Mouse (Mus musculus): ENCODE data around the gene Itpa.

Itpa gene

GRCm38 (mm10) chr2:130634739-130635411 lies 32.5 kb upstream of the Itpa start:
- Histone ChIP-seq H3K9me3 (ENCODE audit: low read length) (no peaks in the 10 kb centered on the region), H3K4me3 (replicated peaks; ENCODE audit: low read length) (peak overlapping the region; percentile 75), H3K36me3 (ENCODE audit: insufficient read depth, low read length) (no peaks in the 10 kb centered on the region), H3K4me1 (replicated peaks; ENCODE audit: low read depth, low read length) (peaks cover 95% of the 10 kb centered on the region), H3K27me3 (ENCODE audit: insufficient read depth, low read length) (peaks cover 55% of the 10 kb centered on the region)
- TF ChIP-seq POU5F1 (IDR thresholded peaks at IDR 0.05; ENCODE audit: borderline replicate concordance, low read length): no peak
- TF ChIP-seq CTCF (conservative IDR thresholded peaks at IDR 0.05; ENCODE audit: low read length): no peak
- TF ChIP-seq NANOG (IDR thresholded peaks at IDR 0.05; ENCODE audit: borderline replicate concordance, low read length): no peak

DNA sequence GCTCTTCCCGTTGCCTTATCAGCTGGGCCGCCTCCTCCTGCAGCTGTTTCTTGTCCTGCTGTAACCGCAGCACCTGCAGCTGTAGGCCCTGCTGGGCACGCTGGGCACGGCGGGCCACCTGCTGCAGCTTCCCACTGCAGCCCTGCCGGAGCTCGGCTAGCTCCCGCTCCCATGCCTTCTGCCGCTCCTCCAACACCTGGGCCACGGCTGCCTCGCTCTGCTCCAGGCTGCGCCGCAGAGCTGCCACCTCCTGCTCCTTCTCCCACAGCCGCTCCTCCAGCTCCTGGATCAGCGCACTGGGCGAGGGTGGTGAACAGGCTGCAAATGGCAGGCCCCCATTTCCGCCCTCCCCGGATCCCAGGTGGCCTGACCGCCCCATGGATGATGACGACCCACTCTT lies 31.6 kb upstream of the Itpa start:
- H3K4me1 ChIP-seq (replicated peaks; ENCODE audit: low read depth, low read length): peaks cover 93% of the 10 kb centered on the region
- peak overlapping the region; percentile 75 for H3K4me3 ChIP-seq (replicated peaks; ENCODE audit: low read length)
- peaks cover 62% of the 10 kb centered on the region for H3K27me3 ChIP-seq (ENCODE audit: insufficient read depth, low read length)
- TF ChIP-seq POU5F1 (IDR thresholded peaks at IDR 0.05; ENCODE audit: borderline replicate concordance, low read length): no peak
- TF ChIP-seq NANOG (IDR thresholded peaks at IDR 0.05; ENCODE audit: borderline replicate concordance, low read length): no peak
- no peak for TF ChIP-seq CTCF (conservative IDR thresholded peaks at IDR 0.05; ENCODE audit: low read length)
- H3K9me3 ChIP-seq (ENCODE audit: low read length): no peaks in the 10 kb centered on the region
- H3K36me3 ChIP-seq (ENCODE audit: insufficient read depth, low read length): no peaks in the 10 kb centered on the region

GRCm38 (mm10) chr2:130638101-130638611 lies 29.3 kb upstream of the Itpa start:
- H3K4me3 ChIP-seq (replicated peaks; ENCODE audit: low read length): peak overlapping the region; percentile 75
- no peaks in the 10 kb centered on the region for H3K36me3 ChIP-seq (ENCODE audit: insufficient read depth, low read length)
- peaks cover 81% of the 10 kb centered on the region for H3K4me1 ChIP-seq (replicated peaks; ENCODE audit: low read depth, low read length)
- no peaks in the 10 kb centered on the region for H3K9me3 ChIP-seq (ENCODE audit: low read length)
- H3K27me3 ChIP-seq (ENCODE audit: insufficient read depth, low read length): peaks cover 71% of the 10 kb centered on the region
- TF ChIP-seq POU5F1 (IDR thresholded peaks at IDR 0.05; ENCODE audit: borderline replicate concordance, low read length): no peak
- TF ChIP-seq NANOG (IDR thresholded peaks at IDR 0.05; ENCODE audit: borderline replicate concordance, low read length): no peak
- TF ChIP-seq CTCF (conservative IDR thresholded peaks at IDR 0.05; ENCODE audit: low read length): no peak

DNA sequence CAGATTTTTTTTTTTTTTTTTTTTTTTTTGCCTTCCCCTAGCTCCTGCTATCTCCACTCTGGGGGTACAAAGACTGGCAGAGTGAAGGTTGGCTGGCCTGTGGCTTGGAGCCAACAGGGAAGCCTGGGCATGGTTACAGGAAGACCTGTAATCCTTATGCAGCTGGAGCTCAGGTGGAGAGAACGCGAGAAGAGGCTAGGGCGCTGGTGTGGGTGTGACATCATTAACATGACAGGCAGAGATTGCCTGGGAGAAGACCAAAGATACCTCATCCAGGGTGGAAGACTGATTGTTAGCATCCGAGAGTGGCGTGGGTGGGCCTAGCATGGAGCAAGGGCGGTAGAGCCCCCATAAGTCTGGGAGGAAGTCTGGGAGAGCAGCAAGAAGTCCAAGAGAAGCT lies 28.1 kb upstream of the Itpa start:
- no peak for TF ChIP-seq POU5F1 (IDR thresholded peaks at IDR 0.05; ENCODE audit: borderline replicate concordance, low read length)
- TF ChIP-seq NANOG (IDR thresholded peaks at IDR 0.05; ENCODE audit: borderline replicate concordance, low read length): no peak
- no peak for TF ChIP-seq CTCF (conservative IDR thresholded peaks at IDR 0.05; ENCODE audit: low read length)
- Histone ChIP-seq H3K4me3 (replicated peaks; ENCODE audit: low read length) (0 out of 2 replicates have a peak overlapping the region, but pooled peaks have one; percentile 32), H3K36me3 (ENCODE audit: insufficient read depth, low read length) (no peaks in the 10 kb centered on the region), H3K9me3 (ENCODE audit: low read length) (no peaks in the 10 kb centered on the region), H3K4me1 (replicated peaks; ENCODE audit: low read depth, low read length) (peaks cover 74% of the 10 kb centered on the region), H3K27me3 (ENCODE audit: insufficient read depth, low read length) (peaks cover 63% of the 10 kb centered on the region)

GRCm38 (mm10) chr2:130641351-130642025 lies 25.9 kb upstream of the Itpa start:
- Histone ChIP-seq H3K4me3 (replicated peaks; ENCODE audit: low read length) (no peak overlapping the region), H3K27me3 (ENCODE audit: insufficient read depth, low read length) (peaks cover 41% of the 10 kb centered on the region), H3K36me3 (ENCODE audit: insufficient read depth, low read length) (no peaks in the 10 kb centered on the region), H3K4me1 (replicated peaks; ENCODE audit: low read depth, low read length) (peaks cover 51% of the 10 kb centered on the region), H3K9me3 (ENCODE audit: low read length) (no peaks in the 10 kb centered on the region)
- TF ChIP-seq POU5F1 (IDR thresholded peaks at IDR 0.05; ENCODE audit: borderline replicate concordance, low read length) (no peak), NANOG (IDR thresholded peaks at IDR 0.05; ENCODE audit: borderline replicate concordance, low read length) (no peak), CTCF (conservative IDR thresholded peaks at IDR 0.05; ENCODE audit: low read length) (no peak)

GRCm38 (mm10) chr2:130642197-130642660 lies 25.2 kb upstream of the Itpa start:
- TF ChIP-seq POU5F1 (IDR thresholded peaks at IDR 0.05; ENCODE audit: borderline replicate concordance, low read length): no peak
- no peak for TF ChIP-seq NANOG (IDR thresholded peaks at IDR 0.05; ENCODE audit: borderline replicate concordance, low read length)
- no peak for TF ChIP-seq CTCF (conservative IDR thresholded peaks at IDR 0.05; ENCODE audit: low read length)
- H3K36me3 ChIP-seq (ENCODE audit: insufficient read depth, low read length): no peaks in the 10 kb centered on the region
- no peaks in the 10 kb centered on the region for H3K9me3 ChIP-seq (ENCODE audit: low read length)
- peaks cover 44% of the 10 kb centered on the region for H3K4me1 ChIP-seq (replicated peaks; ENCODE audit: low read depth, low read length)
- H3K4me3 ChIP-seq (replicated peaks; ENCODE audit: low read length): peak overlapping the region; percentile 86
- peaks cover 33% of the 10 kb centered on the region for H3K27me3 ChIP-seq (ENCODE audit: insufficient read depth, low read length)

DNA sequence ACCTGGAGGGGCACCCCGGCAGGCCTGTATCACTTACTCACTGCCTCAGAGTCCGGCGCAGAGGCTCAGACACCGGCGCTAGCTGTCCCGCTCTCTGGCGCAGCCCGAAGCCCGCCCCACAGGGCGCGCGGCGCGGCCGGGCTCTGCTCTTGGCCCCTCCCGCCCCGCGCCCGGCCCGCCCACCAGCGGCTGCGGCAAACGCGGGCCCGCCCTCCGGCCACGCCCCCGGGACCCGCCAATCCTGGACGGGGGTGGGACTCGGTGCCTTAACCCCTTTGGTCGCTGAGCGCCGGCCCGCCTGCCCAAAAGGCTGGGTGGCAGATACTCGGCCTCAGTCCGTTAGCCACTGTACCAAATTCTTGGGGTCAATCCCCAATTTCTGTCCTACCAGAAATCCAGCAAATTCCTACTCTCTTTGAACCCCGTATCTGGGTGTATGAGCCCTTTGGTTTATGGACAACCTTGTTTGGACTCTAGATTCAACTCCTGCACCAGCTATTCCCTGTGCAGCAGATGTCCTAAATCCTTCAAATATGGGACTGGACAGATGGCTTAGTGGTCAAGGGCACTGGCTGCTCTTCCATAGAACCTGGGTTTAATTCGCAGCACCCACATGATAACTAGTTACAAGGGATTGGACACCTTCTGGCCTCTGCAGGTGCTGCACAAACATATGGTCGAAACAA lies 24.6 kb upstream of the Itpa start, which contains the start of gene Lzts3:
Gene Lzts3, minus strand, starts transcription at position 120 of the 686 bp plus-strand sequence.
- Histone ChIP-seq H3K9me3 (ENCODE audit: low read length) (no peaks in the 10 kb centered on the region), H3K36me3 (ENCODE audit: insufficient read depth, low read length) (no peaks in the 10 kb centered on the region), H3K4me1 (replicated peaks; ENCODE audit: low read depth, low read length) (peaks cover 38% of the 10 kb centered on the region), H3K27me3 (ENCODE audit: insufficient read depth, low read length) (peaks cover 27% of the 10 kb centered on the region), H3K4me3 (replicated peaks; ENCODE audit: low read length) (peak within 1 kb of the TSS; percentile 86)
- TF ChIP-seq NANOG (IDR thresholded peaks at IDR 0.05; ENCODE audit: borderline replicate concordance, low read length) (no peak), POU5F1 (IDR thresholded peaks at IDR 0.05; ENCODE audit: borderline replicate concordance, low read length) (no peak), CTCF (conservative IDR thresholded peaks at IDR 0.05; ENCODE audit: low read length) (no peak)

- no peak overlapping the region for H3K4me3 ChIP-seq (replicated peaks; ENCODE audit: low read length)
- peaks cover 15% of the 10 kb centered on the region for H3K27me3 ChIP-seq (ENCODE audit: insufficient read depth, low read length)
- H3K9me3 ChIP-seq (ENCODE audit: low read length): no peaks in the 10 kb centered on the region
- TF ChIP-seq POU5F1 (IDR thresholded peaks at IDR 0.05; ENCODE audit: borderline replicate concordance, low read length): no peak
- no peak for TF ChIP-seq NANOG (IDR thresholded peaks at IDR 0.05; ENCODE audit: borderline replicate concordance, low read length)
- no peak for TF ChIP-seq CTCF (conservative IDR thresholded peaks at IDR 0.05; ENCODE audit: low read length)
- peaks cover 16% of the 10 kb centered on the region for H3K4me1 ChIP-seq (replicated peaks; ENCODE audit: low read depth, low read length)
- peaks cover 2% of the 10 kb centered on the region; the same call in 1 of the 2 replicates for H3K36me3 ChIP-seq (ENCODE audit: insufficient read depth, low read length)
Measured at GRCm38 (mm10) chr2:130645198-130645597, 22.2 kb upstream of the Itpa start.

Data from E14TG2a.4 (cell line).